Comparison of ENCODE assay signal across 21 mouse cellular contexts in the genomic region with DNA sequence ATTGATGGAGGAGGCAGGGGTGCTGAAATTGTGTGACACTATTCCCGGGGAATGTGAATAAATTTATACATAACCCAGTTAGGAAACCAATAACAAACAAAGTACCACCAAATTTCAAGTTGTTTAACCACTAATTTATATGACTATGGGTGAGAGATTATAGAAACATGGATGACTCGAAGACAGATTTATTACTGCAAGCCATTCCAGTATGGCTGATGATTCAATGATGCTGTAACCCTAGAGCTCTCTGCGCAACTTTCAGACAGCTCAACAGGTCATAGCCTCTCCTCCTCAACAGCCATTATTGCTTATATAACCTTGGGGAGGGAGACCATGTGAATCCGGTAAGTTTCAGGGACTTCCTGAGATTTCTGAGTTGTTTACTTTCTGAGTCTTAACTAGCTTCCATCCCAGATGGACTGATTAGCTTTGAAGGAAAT.
DNase-seq lines count a peak whose midpoint lies in the region; TF ChIP-seq lines count a peak whose summit lies in the region.
"Had no signal": no experiment of that assay in that cellular context is flagged by ENCODE, and none has a peak within 500 bp of the region (broad histone marks: within the 10 kb centered on the region; RNA-seq: fewer than 3 reads in every experiment).

No protein-coding gene starts in this region.

- no peak overlapping the region for H3ac ChIP-seq in C2C12 (ENCODE audit: control insufficient read depth, insufficient read length, low read depth)

- no peak overlapping the region for H3K4me3 ChIP-seq in C2C12 (ENCODE audit: insufficient read depth, poor library complexity, severe bottlenecking)
- no peak overlapping the region for H3K4me3 ChIP-seq in kidney, adult 2 months (ENCODE audit: insufficient read depth, low read depth, low read length)
- H3K4me3 ChIP-seq: embryonic facial prominence, embryonic 13.5 days; embryonic facial prominence, embryonic 15.5 days; erythroblast, embryonic 14.5 days; forebrain, embryonic 10.5 days; forebrain, embryonic 12.5 days had no signal

- DNase-seq in 3T3-L1 (ENCODE audit: low read depth, low spot score) (peak; percentile 75), NIH3T3 (ENCODE audit: low read depth) (peak; percentile 70)
- no peak for DNase-seq in kidney, adult 18-20 months
- no peak for DNase-seq in kidney, adult 2 months
- DNase-seq in ovary, postnatal 14 days (ENCODE audit: low spot score): no peak
- DNase-seq: adrenal gland, postnatal 10 days; adrenal gland, postnatal 25 days; B cell, adult 2 months; cerebellum, adult 11 months; cerebellum, adult 18-20 months; cerebellum, adult 8-10 months; cerebellum, adult 9-11 months; cerebellum, postnatal 14 days; cerebellum, postnatal 36 days; embryo, embryonic 11 days had no signal

- no peaks in the 10 kb centered on the region for H3K36me3 ChIP-seq in C2C12 (ENCODE audit: control insufficient read depth, insufficient read depth)
- H3K36me3 ChIP-seq in kidney, adult 2 months (ENCODE audit: control insufficient read depth, insufficient read depth, low read length): no peaks in the 10 kb centered on the region
- H3K36me3 ChIP-seq: embryonic facial prominence, embryonic 13.5 days; embryonic facial prominence, embryonic 15.5 days; forebrain, embryonic 10.5 days; forebrain, embryonic 12.5 days had no signal

- 86% methylated on average over 4 of the region's 4 CpGs for WGBS in kidney, adult 2 months

- no peaks in the 10 kb centered on the region for H3K4me1 ChIP-seq in kidney, adult 2 months (ENCODE audit: control insufficient read depth, insufficient read depth, low read length)
- H3K4me1 ChIP-seq: embryonic facial prominence, embryonic 13.5 days; embryonic facial prominence, embryonic 15.5 days; forebrain, embryonic 10.5 days; forebrain, embryonic 12.5 days had no signal

- TF ChIP-seq CTCF in C2C12 (IDR thresholded peaks at IDR 0.05; ENCODE audit: control insufficient read depth, insufficient read depth, insufficient read length): no peak
- no peak for TF ChIP-seq CTCF in kidney, adult 2 months (conservative IDR thresholded peaks at IDR 0.05; ENCODE audit: insufficient read depth, insufficient read length, low read depth, low read length)

- no peaks in the 10 kb centered on the region for H3K79me3 ChIP-seq in C2C12 (ENCODE audit: low read depth)

- H3K27me3 ChIP-seq in C2C12 (ENCODE audit: control insufficient read depth, insufficient read depth, insufficient read length): no peaks in the 10 kb centered on the region
- H3K27me3 ChIP-seq in kidney, adult 2 months (replicated peaks; ENCODE audit: control insufficient read depth, insufficient read depth, low read length): no peaks in the 10 kb centered on the region
- H3K27me3 ChIP-seq: embryonic facial prominence, embryonic 13.5 days; embryonic facial prominence, embryonic 15.5 days; forebrain, embryonic 12.5 days had no signal

- no peaks in the 10 kb centered on the region for H3K79me2 ChIP-seq in C2C12 (ENCODE audit: control insufficient read depth, insufficient read depth)

- no peak for TF ChIP-seq POLR2A in kidney, adult 2 months (IDR thresholded peaks at IDR 0.05; ENCODE audit: low read depth, low read length)

- H3K27ac ChIP-seq in kidney, adult 2 months (ENCODE audit: insufficient read depth, low read depth, low read length): no peak overlapping the region
- H3K27ac ChIP-seq: embryonic facial prominence, embryonic 13.5 days; embryonic facial prominence, embryonic 15.5 days; forebrain, embryonic 10.5 days; forebrain, embryonic 12.5 days had no signal

TF ChIP-seq in C2C12, 6 proteins besides CTCF, POLR2A, EP300 and RAD21:
- TF ChIP-seq CEBPB (IDR thresholded peaks at IDR 0.05; ENCODE audit: low read depth) (no peak), MYOD1 (IDR thresholded peaks at IDR 0.05; ENCODE audit: control insufficient read depth, insufficient read length, low read depth) (no peak), MAX (IDR thresholded peaks at IDR 0.05) (no peak), USF1 (IDR thresholded peaks at IDR 0.05; ENCODE audit: low read depth) (peak; percentile 11), FOSL1 (IDR thresholded peaks at IDR 0.05; ENCODE audit: insufficient read depth, low read length, poor library complexity, severe bottlenecking) (peak; percentile 84)

Comparison
In these comparisons a context has a peak if more than half of its experiments do, and no peak if none do; other contexts are left out.
1. DNase-seq: peak in 3T3-L1 (single experiment) and NIH3T3 (single experiment); none in kidney, adult 18-20 months (single experiment), kidney, adult 2 months (single experiment) and ovary, postnatal 14 days (single experiment).